Mouse (Mus musculus): ENCODE data around the gene Ube2e2.

The Ube2e2 gene

DNA sequence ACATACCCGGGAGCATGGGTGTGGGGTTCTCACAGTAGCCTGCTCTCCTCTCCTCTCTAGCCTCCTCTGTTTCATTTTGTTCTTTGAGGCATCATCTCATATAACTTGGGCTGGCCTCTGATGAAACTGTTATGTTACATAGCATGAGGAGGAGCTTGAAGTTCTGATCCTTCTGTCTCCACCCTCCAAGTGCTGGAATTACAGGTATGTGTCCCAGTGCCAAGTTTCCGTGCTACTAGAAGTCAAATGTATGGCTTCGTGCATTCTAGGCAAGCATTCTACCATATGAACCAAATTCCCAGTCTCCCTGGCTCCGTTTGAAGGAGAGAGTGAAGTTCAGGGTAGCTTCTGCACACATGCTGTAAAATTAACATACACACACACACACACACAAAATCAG is 363.6 kb downstream of the Ube2e2 start:
- no peak for ATAC-seq (ENCODE audit: insufficient number of reproducible peaks, low FRiP score, low TSS enrichment)
